Mouse (Mus musculus): ENCODE measurements around the gene Fam83g. TPM values are rescaled to one million over a fixed set of nuclear protein-coding genes. Genes with fewer than 3 reads are reported as not detected.

The Fam83g gene
- total and polyA plus RNA-seq, 2 experiments from 2014 or later, result 0.16 to 0.60 TPM

DNA sequence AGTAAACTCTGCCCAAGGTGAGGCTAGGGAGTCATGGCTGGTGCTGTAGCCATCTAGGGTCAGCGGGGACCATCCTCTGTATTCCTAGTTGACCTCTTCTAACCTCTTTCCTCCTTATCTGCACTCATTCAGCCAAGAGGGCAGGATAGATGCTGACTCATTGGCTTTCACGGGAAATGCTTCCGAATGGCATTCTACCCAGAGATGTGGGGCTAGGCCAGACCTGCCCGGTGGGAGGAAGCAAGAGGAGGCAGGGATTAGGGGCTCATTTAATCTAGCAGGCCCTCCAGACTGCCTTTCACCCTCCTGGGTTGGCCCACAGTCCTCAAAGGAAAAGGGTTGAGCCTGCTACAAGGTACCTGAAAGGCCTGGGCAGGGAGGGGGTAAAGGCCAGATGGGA, 22.3 kb downstream of the Fam83g start:
- no peaks in the 10 kb centered on the region for H3K27me3 ChIP-seq (ENCODE audit: insufficient read depth, low read length)
- TF ChIP-seq CTCF (IDR thresholded peaks at IDR 0.05), result no peak
- no peak overlapping the region for H3K27ac ChIP-seq (ENCODE audit: low read depth, low read length)
- no peaks in the 10 kb centered on the region for H3K36me3 ChIP-seq (ENCODE audit: insufficient read depth, low read length)
- WGBS, result 69% methylated on average over 4 of the region's 4 CpGs
- H3K9ac ChIP-seq (replicated peaks; ENCODE audit: low read length, poor library complexity, severe bottlenecking), result no peak overlapping the region
- no peaks in the 10 kb centered on the region for H3K4me1 ChIP-seq (ENCODE audit: insufficient read depth, low read length)
- no peaks in the 10 kb centered on the region for H3K9me3 ChIP-seq (ENCODE audit: low read length)
- no peak overlapping the region for H3K4me2 ChIP-seq (ENCODE audit: low read depth, low read length, poor library complexity, severe bottlenecking)
- DNase-seq (ENCODE audit: low spot score), result no peak
- no peak overlapping the region for H3K4me3 ChIP-seq (ENCODE audit: low read depth, low read length)
- ATAC-seq (ENCODE audit: low FRiP score), result no peak

DNA sequence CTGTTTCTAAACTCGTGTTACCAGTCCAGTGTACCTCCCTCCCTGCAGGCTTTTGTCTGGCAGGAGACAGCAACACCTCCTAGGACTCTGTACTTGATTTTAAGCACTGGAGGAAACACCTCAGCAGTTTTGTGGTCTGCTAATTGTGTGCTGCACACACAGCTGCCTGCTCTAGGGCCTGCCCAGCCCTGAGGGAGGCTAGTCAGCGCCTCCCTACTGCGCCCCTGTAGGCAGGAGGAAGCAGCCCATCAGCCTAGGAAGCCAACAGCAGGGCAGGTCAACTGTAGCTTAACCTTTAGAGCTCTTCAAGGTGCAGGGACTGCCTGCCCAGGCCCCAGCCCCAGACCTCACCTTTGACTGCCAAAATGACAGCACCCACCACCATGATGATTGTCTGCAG, 25.0 kb downstream of the Fam83g start:
- Histone ChIP-seq H3K9ac (replicated peaks; ENCODE audit: low read length, poor library complexity, severe bottlenecking) (no peak overlapping the region), H3K4me3 (ENCODE audit: low read depth, low read length) (no peak overlapping the region), H3K4me2 (ENCODE audit: low read depth, low read length, poor library complexity, severe bottlenecking) (no peak overlapping the region), H3K4me1 (ENCODE audit: insufficient read depth, low read length) (no peaks in the 10 kb centered on the region), H3K9me3 (ENCODE audit: low read length) (no peaks in the 10 kb centered on the region), H3K27me3 (ENCODE audit: insufficient read depth, low read length) (no peaks in the 10 kb centered on the region), H3K36me3 (ENCODE audit: insufficient read depth, low read length) (no peaks in the 10 kb centered on the region), H3K27ac (ENCODE audit: low read depth, low read length) (no peak overlapping the region)
- no peak for DNase-seq (ENCODE audit: low spot score)
- TF ChIP-seq CTCF (IDR thresholded peaks at IDR 0.05), result no peak
- 76% methylated on average over 3 of the region's 3 CpGs for WGBS
- no peak for ATAC-seq (ENCODE audit: low FRiP score)

DNA sequence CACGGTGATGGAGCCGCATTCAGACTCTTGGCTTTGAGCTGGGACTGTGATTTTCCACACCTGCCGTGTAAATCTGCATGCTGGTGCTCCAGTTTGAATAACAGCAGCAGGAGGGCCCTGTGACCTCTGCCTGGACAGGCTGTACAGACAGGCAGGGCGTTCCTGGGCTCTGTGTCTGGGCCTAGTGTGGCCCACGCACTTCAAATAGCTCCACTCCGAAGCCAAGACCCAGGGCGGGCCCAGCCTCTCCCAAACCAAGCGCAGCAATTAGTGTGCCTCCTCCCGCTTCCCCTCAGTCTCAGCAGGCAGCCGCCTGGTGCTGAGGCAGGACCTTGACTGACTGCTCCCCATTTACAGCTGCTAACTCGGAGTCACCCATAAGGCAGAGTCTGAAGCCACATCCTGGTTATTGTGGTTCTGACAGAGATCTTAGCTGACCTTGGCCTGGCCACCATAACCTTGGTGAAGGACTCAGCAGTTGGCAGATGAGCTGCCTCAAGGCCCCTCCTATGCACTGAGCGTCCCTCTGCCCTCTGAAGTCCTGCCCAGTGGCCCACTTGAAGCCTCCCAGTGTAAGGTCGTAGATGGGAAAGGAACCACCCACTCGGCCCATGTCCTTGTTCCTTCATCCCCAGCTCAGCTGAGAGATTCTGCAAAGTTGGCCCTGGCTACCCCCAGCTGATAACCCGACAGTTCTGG, 29.4 kb downstream of the Fam83g start:
- no peaks in the 10 kb centered on the region for H3K27me3 ChIP-seq (ENCODE audit: insufficient read depth, low read length)
- DNase-seq (ENCODE audit: low spot score), result no peak
- no peak for ATAC-seq (ENCODE audit: low FRiP score)
- TF ChIP-seq CTCF (IDR thresholded peaks at IDR 0.05), result no peak
- no peak overlapping the region for H3K4me3 ChIP-seq (ENCODE audit: low read depth, low read length)
- H3K36me3 ChIP-seq (ENCODE audit: insufficient read depth, low read length), result no peaks in the 10 kb centered on the region
- H3K9me3 ChIP-seq (ENCODE audit: low read length), result no peaks in the 10 kb centered on the region
- H3K27ac ChIP-seq (ENCODE audit: low read depth, low read length), result no peak overlapping the region
- no peak overlapping the region for H3K4me2 ChIP-seq (ENCODE audit: low read depth, low read length, poor library complexity, severe bottlenecking)
- 63% methylated on average over 15 of the region's 15 CpGs for WGBS
- no peak overlapping the region for H3K9ac ChIP-seq (replicated peaks; ENCODE audit: low read length, poor library complexity, severe bottlenecking)
- no peaks in the 10 kb centered on the region for H3K4me1 ChIP-seq (ENCODE audit: insufficient read depth, low read length)

- H3K4me1 ChIP-seq (ENCODE audit: insufficient read depth, low read length), result no peaks in the 10 kb centered on the region
- H3K4me2 ChIP-seq (ENCODE audit: low read depth, low read length, poor library complexity, severe bottlenecking), result no peak overlapping the region
- no peaks in the 10 kb centered on the region for H3K36me3 ChIP-seq (ENCODE audit: insufficient read depth, low read length)
- DNase-seq (ENCODE audit: low spot score), result peak; percentile 92
- H3K27me3 ChIP-seq (ENCODE audit: insufficient read depth, low read length), result no peaks in the 10 kb centered on the region
- no peak overlapping the region for H3K27ac ChIP-seq (ENCODE audit: low read depth, low read length)
- peak; percentile 83 for ATAC-seq (ENCODE audit: low FRiP score)
- no peaks in the 10 kb centered on the region for H3K9me3 ChIP-seq (ENCODE audit: low read length)
- WGBS, result 45% methylated on average over 11 of the region's 11 CpGs
- peak; percentile 97 for TF ChIP-seq CTCF (IDR thresholded peaks at IDR 0.05)
- H3K9ac ChIP-seq (replicated peaks; ENCODE audit: low read length, poor library complexity, severe bottlenecking), result no peak overlapping the region
- H3K4me3 ChIP-seq (ENCODE audit: low read depth, low read length), result no peak overlapping the region
Observed at GRCm38 (mm10) chr11:61714346-61715117, 30.6 kb downstream of the Fam83g start.

DNA sequence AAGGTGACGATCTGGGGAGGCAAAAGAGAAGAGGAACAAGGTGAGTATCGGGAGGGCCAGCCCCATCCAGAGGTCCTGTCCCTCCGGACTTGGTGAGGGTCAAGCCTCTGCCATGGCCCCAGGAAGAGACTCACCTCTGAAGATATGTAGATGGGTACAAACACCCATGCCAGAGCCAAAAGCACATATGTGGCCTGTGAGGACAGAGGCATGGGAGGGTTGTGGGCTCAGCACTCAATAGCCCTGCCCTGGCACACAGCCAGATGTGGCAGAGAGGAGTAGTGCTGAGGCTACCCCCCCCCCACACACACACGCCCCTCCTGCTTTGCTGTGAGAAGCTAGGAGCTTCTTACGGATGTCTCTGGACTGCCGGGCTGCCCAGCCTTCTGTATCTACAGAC, 31.2 kb downstream of the Fam83g start:
- WGBS, result 68% methylated on average over 6 of the region's 6 CpGs
- no peak for ATAC-seq (ENCODE audit: low FRiP score)

GRCm38 (mm10) chr11:61717990-61718389, 34.1 kb downstream of the Fam83g start:
- 50% methylated on average over 5 of the region's 5 CpGs for WGBS

More for the DNA sequence above, 31.2 kb downstream of the Fam83g start:
- H3K4me3 ChIP-seq (ENCODE audit: low read depth, low read length), result no peak overlapping the region
- TF ChIP-seq CTCF (IDR thresholded peaks at IDR 0.05), result no peak
- H3K9me3 ChIP-seq (ENCODE audit: low read length), result no peaks in the 10 kb centered on the region
- H3K27ac ChIP-seq (ENCODE audit: low read depth, low read length), result no peak overlapping the region
- no peaks in the 10 kb centered on the region for H3K4me1 ChIP-seq (ENCODE audit: insufficient read depth, low read length)
- no peak overlapping the region for H3K4me2 ChIP-seq (ENCODE audit: low read depth, low read length, poor library complexity, severe bottlenecking)
- H3K9ac ChIP-seq (replicated peaks; ENCODE audit: low read length, poor library complexity, severe bottlenecking), result no peak overlapping the region
- no peaks in the 10 kb centered on the region for H3K27me3 ChIP-seq (ENCODE audit: insufficient read depth, low read length)
- DNase-seq (ENCODE audit: low spot score), result no peak
- H3K36me3 ChIP-seq (ENCODE audit: insufficient read depth, low read length), result no peaks in the 10 kb centered on the region

More at GRCm38 (mm10) chr11:61717990-61718389, 34.1 kb downstream of the Fam83g start:
- no peak for TF ChIP-seq CTCF (IDR thresholded peaks at IDR 0.05)
- H3K9me3 ChIP-seq (ENCODE audit: low read length), result no peaks in the 10 kb centered on the region
- H3K4me3 ChIP-seq (ENCODE audit: low read depth, low read length), result no peak overlapping the region
- no peak overlapping the region for H3K4me2 ChIP-seq (ENCODE audit: low read depth, low read length, poor library complexity, severe bottlenecking)
- DNase-seq (ENCODE audit: low spot score) (no peak), ATAC-seq (ENCODE audit: low FRiP score) (no peak)
- H3K27ac ChIP-seq (ENCODE audit: low read depth, low read length), result no peak overlapping the region
- H3K36me3 ChIP-seq (ENCODE audit: insufficient read depth, low read length), result no peaks in the 10 kb centered on the region
- no peak overlapping the region for H3K9ac ChIP-seq (replicated peaks; ENCODE audit: low read length, poor library complexity, severe bottlenecking)
- no peaks in the 10 kb centered on the region for H3K27me3 ChIP-seq (ENCODE audit: insufficient read depth, low read length)
- no peaks in the 10 kb centered on the region for H3K4me1 ChIP-seq (ENCODE audit: insufficient read depth, low read length)

Measured in midbrain, postnatal 0 days (tissue).